Mouse (Mus musculus): ENCODE measurements around the gene Styk1.

Styk1 gene

DNA sequence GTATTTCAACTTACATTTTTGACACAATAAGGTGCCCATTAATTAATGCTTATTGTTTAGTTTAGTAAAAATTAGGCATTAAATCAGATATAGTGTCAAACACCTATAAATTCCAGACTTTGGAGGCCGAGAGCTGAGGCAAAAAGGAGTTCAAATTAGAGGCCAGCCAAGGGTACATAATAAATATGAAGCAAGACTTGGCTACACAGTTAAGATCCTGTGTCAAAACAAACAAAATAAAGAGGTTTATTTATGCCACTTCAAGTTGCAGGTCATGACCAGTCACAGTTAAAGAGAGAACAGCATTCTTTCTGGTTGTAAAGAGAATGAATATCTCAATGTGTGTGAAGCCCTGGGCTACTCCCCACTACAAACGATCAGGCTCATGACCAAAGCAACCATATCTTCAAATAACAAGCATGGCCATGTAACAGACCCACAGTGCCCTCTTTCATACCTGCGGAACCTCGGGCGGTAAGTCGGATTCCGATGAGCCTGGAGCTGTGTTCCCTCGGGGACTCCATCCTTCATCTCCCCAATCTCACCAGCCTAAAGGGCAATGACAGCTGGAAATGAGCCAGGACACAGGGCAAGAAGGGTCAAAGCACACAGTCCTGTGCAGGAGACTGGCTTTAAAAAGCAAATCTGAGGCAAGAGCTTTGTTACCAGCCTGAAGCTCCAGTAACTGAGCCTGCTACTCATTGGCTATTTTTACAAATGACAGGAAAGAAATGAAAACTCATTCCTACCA, 16.6 kb upstream of the Styk1 start:
- no peak for DNase-seq (ENCODE audit: low read depth, low spot score)

DNA sequence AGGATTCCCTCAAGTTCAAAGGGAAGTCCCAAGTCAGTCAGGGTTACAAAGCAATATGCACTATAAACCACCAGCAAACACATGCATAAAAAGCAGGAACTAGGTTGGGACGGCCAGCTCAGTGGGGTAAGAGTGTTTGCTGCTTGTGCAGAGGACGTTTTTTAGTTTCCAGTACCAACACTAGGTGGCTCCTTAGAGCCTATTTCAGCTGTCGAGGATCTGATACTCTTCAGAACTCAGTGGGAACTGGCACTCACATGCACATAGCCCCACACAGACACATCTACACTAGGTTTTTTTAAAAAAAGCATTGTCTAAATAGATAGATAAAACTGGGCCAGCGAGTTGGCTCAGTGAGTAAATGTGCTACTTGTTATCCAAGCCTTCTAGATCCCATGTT, 13.7 kb upstream of the Styk1 start:
- peak; percentile 60 for DNase-seq (ENCODE audit: low read depth, low spot score)

DNA sequence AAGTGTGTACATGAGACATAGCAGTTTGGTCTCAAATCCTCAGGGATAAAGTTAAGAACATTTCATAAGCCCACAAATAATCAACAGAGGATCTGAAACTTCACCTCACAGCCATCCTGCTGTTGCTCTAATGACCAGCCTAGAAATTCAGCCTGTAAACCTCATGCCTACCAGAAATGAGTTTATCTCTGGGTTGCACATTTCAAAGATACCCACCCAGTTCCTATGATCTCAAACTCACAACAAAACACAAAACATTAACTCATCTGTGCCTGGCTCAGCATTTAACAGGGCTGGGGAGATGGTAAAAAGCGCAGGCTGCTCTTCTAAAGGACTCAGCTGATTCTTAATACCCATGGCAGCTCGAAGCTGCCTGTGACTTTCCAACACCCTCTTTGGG, 11.0 kb upstream of the Styk1 start:
- DNase-seq (ENCODE audit: low read depth, low spot score) = no peak

DNA sequence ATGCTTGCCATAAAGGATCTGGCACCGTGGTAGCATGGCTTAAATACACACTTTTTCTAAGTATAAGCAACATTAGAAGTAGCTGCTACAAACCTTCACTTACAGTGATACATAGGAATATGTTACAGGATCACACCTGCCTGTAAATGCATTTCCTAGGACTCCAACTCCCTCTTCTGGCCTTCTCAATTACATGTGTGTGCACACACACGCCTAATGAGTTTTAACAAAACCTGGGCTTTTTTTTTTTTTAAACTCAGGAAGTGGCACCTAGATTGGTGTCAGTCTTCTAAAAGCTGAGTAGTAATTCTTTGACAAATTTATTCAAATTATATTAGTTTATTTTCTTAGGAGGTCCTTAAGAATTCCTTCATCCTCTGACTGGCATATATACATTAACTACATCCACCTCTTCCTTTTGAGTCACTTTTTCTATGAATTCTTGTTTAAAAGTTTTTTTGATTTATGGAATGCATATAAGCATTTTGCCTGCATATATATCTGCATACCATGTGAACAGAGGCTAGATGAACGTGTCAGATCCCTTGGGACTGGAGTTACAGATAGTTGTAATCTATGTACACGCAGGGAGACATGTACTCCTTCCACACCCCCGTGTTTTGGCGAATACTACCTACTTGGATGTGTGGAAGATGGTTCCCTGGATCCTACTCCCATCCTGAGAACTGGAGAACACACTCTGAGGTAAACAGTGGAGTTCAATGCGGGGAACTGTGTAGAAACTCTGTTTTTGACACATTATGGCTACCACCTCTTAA, 9.8 kb upstream of the Styk1 start:
- no peak for DNase-seq (ENCODE audit: low read depth, low spot score)

DNA sequence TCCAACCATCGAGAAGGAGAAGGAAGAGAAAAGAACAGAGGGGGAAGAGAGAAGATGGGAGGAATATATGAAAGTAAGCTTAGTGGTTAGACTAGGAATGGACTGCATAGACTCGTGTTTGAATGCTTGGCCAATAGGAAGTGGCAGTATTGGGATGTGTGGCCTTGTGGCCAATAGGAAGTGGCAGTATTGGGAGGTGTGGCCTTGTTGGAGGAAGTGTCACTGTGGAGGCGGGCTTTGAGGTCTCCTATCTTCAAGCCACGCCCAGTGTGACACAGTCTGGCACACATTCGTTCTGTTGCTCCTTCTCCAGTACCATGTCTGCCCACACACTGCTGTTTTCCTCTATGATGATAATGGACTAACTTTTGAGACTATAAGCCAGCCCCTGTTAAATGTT, 7.3 kb upstream of the Styk1 start:
- DNase-seq (ENCODE audit: low read depth, low spot score) = peak; percentile 71

DNA sequence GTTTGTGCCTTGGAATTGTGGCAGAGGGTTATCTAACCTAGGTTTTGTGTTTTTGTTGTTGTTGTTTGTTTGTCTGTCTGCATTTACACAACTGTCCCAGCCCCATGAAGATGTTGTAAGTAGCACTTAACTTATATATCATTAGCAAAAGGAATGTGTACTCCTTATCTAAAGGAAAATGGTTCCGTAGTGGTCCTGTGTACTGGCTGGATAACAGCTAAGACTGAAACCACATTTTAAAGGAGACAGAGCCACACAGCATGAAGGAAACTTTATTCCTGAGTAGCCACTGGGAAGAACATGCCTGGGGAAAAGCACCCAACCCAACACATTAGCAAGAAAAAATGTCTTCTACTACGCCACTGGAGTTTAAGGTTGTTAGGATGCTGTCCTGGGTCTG, 6.1 kb upstream of the Styk1 start:
- DNase-seq (ENCODE audit: low read depth, low spot score) = no peak

DNA sequence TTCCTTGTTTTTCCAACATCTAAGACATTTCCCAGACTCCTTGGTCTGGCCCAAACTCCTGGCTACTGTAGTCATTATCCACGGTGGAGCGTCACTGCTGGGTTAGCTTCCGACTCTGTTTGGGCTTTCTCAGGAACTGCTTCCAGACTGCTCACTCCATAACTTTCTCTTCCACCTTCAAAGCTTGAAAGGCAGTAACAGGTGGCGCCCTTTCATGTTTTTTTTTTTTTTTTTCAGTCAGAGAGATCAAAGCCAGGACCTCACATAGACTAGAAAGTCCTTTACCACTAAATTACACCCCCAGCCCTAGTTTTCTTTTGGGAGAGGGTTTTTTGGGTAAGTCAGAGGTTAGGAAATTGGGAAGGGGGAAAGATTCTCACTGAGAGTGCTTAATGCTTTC, 1.5 kb upstream of the Styk1 start:
- DNase-seq (ENCODE audit: low read depth, low spot score) = no peak

DNA sequence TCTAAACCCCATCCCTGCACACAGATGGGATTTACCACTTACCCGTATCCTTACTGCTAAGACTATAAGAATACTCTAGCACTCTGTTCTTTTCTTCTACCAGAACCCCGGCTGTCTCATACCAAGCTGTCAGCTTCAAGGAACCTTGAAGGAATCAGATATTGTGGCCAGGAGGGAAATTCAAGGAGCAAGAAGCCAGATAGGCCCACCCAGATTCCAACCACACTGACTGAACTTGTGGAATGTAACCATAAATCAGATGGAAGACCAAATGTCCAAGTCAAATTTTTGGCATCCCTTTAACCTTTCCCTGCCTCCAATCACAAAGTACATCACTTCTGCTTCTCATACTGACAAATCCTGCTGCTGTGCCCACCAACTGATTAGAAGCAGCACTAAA, 6.4 kb downstream of the Styk1 start:
- no peak for DNase-seq (ENCODE audit: low read depth, low spot score)

DNA sequence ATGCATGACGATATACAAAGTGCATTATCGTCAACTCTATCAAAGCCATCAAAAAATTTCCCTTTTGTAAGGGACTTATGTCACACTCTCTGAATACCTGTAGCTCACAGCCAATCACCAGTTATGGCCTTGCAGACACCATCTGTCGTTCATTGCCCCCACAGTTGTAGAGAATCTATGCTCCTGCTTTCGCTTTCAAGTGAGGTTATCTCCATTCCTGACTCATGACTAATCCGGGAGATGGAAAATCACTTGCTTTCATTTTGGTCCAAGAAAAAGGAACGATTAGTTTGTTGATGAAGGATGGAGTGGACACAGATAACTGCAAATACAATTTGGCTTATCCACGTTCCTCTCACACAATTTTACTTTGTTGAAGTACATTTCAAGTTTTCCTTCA, 9.1 kb downstream of the Styk1 start:
- no peak for DNase-seq (ENCODE audit: low read depth, low spot score)

DNA sequence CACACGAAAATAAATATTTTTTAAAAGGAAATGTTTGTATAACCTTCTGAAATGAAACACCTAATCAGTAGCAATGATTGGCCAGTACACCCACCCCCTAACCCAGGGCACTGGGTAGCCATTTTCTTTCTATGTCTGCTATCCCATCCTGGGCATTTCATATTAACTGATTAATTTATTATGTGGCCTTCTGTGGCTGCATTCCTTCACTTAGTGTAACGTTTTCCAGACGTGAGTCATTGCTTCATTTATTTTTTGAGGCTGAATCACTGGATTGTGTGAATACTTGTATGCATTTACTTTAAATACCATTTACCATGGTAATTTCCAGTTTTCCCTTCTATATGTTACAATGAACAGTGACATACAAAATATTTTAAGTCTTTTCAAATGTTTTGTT, 13.3 kb downstream of the Styk1 start:
- no peak for DNase-seq (ENCODE audit: low read depth, low spot score)

DNA sequence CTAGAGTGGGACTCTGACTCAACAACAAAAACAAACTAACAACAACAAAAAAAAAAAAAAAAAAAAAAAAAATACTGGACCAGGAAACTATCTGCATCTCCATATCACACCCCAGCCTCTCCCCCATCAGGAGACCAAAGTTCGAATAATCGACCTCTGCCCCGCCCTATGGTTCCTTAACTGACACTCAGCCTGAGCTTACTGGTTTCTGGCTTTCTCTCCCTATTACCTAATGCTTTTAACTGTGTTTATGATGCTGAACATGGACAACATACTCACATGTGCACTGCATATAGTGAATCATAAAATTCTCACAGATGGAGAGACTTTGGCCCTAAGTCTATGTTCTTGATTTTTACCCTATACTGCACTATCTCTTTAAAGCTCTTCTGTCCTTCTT, 14.1 kb downstream of the Styk1 start:
- no peak for DNase-seq (ENCODE audit: low read depth, low spot score)

DNA sequence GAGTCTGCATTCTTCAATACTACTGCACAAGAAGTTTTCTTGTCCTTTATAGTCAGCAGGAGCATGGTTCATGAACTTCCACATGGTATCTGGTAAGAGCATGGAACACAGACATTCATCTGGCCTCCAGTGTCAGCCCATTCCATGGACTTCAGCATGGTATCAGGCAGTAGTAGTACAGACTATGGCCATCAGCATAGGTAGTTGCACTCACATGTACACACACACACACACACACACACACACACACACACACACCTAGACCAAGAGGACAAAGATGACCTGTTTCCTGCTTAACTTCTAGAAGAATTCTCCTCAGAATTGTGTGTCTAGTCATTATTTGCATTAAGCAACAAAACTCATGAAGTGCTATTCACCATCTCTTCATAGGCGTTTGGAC, 14.6 kb downstream of the Styk1 start:
- no peak for DNase-seq (ENCODE audit: low read depth, low spot score)

DNA sequence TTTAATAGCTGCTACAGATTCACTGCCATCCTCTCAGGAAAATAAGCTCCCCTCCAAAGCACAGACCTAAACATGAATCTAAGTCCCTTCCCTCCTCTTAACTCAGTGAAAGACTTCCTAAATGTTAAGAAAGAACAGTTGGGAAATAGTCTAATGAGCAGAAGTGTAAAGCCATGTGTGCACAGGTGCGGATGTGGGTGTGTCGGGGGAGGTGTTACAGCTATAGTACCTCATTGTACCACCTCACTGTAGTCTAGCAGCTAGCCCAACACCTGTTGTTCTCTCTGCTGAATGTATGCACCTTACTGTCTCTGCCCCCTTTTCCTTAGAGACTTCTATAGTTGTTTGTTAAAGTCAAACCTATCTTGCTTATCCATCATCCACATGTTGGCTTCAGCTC, 26.3 kb downstream of the Styk1 start:
- DNase-seq (ENCODE audit: low read depth, low spot score) = no peak

DNA sequence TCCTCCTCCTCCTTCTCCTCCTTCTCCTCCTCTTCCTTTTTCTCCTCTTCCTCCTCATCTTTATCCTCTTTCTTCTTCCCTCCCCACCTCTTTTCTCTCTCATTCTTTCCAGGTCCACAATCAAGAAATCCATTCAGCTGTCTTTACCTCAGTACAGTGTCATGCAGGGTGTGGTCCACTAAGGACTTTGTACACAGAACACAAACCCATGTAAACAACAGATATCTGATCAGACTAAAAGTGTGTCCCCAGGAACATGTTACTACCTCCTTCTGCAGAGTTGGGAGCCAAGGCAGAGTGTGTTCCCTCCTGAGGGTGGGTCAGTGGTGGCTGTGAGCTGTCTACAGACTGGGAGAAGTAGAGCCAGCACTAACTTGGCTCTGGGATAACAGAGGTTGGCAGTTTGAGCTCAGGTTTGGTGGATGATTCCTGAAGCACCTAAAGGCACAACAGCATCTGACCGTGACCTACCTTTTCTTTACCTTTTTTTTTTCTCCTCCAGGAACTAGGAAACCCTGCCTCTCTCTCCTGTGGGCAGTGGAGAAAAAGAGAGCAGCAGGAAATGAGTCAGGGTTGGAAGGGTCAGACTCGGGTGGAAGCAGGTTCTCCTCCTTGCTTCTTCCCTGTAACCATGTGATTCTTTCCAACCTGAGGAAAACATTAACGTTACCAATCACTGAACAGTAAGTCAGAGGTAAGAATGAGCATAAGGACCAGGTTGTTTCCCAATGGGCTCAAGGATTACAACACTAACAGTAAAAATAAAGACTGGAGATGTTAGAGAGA, 31.4 kb downstream of the Styk1 start:
- DNase-seq (ENCODE audit: low read depth, low spot score) = no peak

DNA sequence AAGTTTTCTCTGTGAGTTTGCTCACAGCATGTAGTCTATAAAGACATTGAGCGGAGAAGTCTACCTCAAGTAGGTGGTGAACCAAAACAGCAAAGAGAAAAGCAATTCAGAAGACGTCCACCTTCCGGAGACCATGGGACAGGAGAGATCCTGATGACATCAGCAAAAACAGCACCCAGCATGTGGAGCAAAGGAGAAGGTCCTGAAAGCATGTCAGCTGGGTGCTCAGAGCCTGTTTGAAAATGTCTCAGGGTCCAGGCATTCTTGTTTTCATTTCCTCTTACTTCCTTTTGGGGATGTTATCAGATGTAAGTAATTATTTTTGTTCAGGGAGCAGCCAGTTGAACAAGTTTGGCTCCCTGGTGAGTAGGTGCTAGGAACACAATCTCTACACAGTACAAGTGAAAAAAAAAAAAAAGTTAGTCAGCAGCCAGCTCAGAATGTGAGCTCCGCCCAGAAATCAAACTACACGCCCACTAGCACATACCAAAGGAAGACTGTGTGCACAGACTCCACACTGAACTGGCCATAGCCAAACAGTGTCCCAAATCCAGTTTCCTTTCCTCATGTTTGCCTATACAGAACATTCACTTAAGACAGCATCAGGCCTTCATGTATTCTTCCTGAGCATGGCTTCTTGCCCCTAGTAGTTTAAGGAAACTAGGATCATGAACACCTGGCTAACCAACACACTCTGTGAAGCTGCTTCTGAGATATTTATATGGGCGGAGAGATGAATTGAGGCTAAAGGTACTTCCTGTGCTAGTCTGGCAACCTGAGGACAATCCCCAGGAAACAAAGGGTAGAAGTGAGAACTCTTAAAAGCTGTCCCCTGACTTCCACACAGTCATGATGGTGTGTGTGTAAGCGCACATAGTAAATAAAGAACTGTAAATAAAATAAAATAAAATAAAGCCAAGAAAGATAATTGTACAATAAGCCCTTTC, 37.0 kb downstream of the Styk1 start:
- DNase-seq (ENCODE audit: low read depth, low spot score) = peak; percentile 26

DNA sequence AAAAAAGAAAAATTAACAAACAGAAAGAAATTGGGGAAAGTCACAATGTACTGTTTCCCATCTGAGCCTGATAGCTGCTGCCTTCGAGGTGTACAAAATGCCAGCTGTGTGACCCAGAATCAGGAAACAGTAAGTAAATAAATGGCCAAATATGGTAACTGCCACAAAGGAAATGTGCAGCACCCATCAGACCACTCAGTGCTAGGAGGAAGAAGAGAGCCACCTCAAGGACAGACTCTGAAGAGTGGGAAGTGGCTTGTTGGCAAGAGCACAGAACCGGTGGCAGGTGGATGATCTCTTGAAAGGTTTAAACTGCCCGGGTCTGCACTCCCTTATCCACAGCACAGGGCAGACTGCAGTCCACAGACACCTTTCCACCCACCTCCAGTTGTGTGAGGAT, 45.4 kb downstream of the Styk1 start:
- DNase-seq (ENCODE audit: low read depth, low spot score) = no peak

DNA sequence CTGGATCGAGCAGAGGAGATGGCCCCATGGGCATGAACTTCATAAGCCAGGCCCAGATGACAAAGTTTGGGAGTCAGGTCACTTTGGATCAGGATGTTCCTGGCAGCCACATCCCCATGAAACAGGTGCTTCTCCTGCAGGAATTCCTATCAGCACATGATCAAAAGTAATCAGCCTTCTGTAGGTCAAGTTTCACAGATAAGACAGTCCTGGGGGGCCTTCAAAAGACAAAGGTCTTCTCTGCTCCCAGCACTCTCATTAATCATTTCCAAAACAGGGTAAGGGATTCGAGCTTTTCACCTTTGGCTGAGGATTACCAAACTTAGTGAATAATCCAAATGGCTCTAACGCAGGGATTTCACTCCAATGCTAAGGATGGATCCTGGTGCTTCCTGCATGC, 48.6 kb downstream of the Styk1 start:
- DNase-seq (ENCODE audit: low read depth, low spot score) = no peak

DNA sequence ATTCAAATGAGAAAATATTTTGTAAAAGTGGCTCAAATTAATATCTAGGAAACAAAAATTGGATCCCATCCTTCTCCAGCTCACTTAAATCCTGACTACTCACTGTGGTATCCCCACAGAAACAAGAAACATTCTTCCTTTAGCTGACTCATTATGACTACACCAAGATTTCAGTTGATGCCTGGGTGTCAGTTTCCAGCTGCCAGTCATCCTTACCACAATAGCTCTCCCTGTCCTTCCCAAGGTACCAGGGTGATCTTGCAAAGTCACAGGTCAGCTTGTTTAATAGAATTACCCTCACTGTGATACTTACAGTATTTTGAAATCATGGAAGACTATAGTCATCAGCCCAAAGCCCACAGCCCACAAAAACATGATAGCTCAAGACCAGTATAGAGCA, 54.9 kb downstream of the Styk1 start:
- no peak for DNase-seq (ENCODE audit: low read depth, low spot score)

DNA sequence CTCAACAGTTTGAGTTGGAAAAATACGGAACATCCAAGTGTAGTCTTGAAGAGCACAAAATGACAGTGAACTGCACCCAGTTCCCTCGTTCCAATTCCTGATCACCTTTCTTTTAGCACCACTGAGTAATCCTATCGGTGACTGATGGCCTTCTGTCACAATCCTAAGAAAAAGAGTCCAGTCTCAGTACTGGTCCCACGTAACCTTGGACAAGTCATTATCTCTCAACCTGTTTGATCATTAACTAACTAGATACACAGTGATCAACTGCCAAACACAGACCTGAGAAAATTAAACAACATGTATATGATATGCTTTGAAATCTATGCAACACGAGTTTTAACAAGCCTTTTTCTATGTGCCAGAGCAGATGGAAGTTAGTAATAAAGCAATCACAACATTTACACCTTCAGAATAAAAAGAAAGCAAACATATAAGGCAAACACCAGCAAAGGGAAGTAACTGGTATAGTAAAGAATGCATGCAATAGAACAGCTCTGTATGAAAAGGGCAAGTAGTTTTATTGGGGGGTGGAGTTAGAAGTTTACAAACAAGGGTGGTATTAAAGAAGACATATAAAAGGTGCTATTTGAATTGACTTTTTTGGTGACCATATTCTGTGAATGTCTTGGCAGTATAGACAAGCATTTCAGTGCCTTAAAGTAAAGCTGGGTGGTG, 58.8 kb downstream of the Styk1 start:
- no peak for DNase-seq (ENCODE audit: low read depth, low spot score)

DNA sequence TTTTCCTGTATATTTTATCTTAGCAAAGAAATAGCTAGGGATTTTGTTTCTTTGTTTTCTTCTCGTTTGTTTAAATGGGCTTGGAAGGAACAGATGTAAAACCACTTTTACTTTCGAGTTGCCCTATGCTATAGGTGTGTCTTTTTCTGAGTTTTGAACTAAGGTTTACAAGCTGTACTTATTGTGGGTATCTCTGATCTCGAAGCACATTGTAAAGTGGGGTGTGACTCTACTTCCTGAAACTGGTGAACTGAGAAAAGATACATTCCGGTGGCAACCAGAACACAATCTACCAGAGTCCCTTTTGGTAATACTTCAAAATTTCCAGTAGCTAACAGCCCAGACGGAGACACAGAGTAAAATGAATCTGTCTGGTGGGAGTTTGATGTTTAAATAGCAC, 59.5 kb downstream of the Styk1 start:
- DNase-seq (ENCODE audit: low read depth, low spot score) = no peak
